In the genomic region with DNA sequence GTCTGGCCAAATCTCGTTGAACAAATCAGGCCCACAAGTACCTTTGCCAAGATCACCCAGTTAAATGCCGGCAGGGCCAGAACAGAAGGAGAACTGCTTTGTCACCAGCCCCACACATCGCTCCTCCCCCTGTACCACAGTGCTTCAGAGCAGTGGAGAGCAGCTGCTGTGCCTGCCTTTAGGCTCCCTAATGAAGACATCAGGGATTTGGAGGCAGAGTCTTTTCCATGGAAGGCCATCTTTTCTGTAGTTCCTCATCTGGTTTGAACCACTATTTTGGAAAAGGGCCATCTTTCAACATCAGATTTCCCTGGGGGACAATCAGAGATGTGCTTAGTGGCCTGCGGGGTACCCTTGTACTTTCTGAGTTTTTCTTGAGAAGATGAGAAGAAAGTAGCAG, we compare ENCODE assay signal across 9 mouse cellular contexts. TPM values are rescaled to one million over a fixed set of nuclear protein-coding genes. Genes with fewer than 3 reads are reported as not detected.
DNase-seq lines count a peak whose midpoint lies in the region; ATAC-seq lines count a peak whose summit lies in the region.
"Had no signal": no experiment of that assay in that cellular context is flagged by ENCODE, and none has a peak within 500 bp of the region (broad histone marks: within the 10 kb centered on the region; RNA-seq: fewer than 3 reads in every experiment).

No protein-coding gene starts in this region.

- no peaks in the 10 kb centered on the region for H3K27me3 ChIP-seq in forebrain, embryonic 15.5 days
- no peaks in the 10 kb centered on the region for H3K27me3 ChIP-seq in midbrain, embryonic 11.5 days (ENCODE audit: control insufficient read depth, insufficient read depth, low read length)

- intact Hi-C loops in left cerebral cortex, postnatal 10 days (cut with DNase I): no loop called here

- no peak overlapping the region for H3K4me2 ChIP-seq in forebrain, embryonic 15.5 days (replicated peaks)
- H3K4me2 ChIP-seq in midbrain, embryonic 11.5 days: no peak overlapping the region

- H3K9me3 ChIP-seq in forebrain, embryonic 15.5 days: no peaks in the 10 kb centered on the region
- H3K9me3 ChIP-seq in midbrain, embryonic 11.5 days (ENCODE audit: control insufficient read depth, low read length): no peaks in the 10 kb centered on the region

- no peak overlapping the region for H3K4me3 ChIP-seq in forebrain, embryonic 15.5 days
- no peak overlapping the region for H3K4me3 ChIP-seq in midbrain, embryonic 11.5 days (ENCODE audit: low read depth, low read length)

- no peaks in the 10 kb centered on the region for H3K36me3 ChIP-seq in forebrain, embryonic 15.5 days
- H3K36me3 ChIP-seq in midbrain, embryonic 11.5 days (ENCODE audit: control insufficient read depth, insufficient read depth, low read length): no peaks in the 10 kb centered on the region

- no peak overlapping the region for H3K9ac ChIP-seq in forebrain, embryonic 15.5 days (replicated peaks)
- no peak overlapping the region for H3K9ac ChIP-seq in midbrain, embryonic 11.5 days (ENCODE audit: low read length)
- H3K9ac ChIP-seq: liver, embryonic 14.5 days had no signal

- ATAC-seq in forebrain, embryonic 15.5 days (replicated peaks): peak; percentile 61; the same call in 1 of the 2 replicates
- ATAC-seq in midbrain, embryonic 11.5 days (ENCODE audit: low FRiP score): peak; percentile 67; the same call in 1 of the 2 replicates

- H3K4me1 ChIP-seq in forebrain, embryonic 15.5 days: peaks cover 4% of the 10 kb centered on the region; the same call in 1 of the 2 replicates
- no peaks in the 10 kb centered on the region for H3K4me1 ChIP-seq in midbrain, embryonic 11.5 days (ENCODE audit: control insufficient read depth, insufficient read depth, low read length)

- WGBS in forebrain, embryonic 15.5 days: 46% methylated on average over 4 of the region's 4 CpGs
- WGBS in midbrain, embryonic 11.5 days: 52% methylated on average over 4 of the region's 4 CpGs

- DNase-seq in left cerebral cortex, adult 11 months (ENCODE audit: low spot score): peak; percentile 32
- no peak for DNase-seq in left cerebral cortex, postnatal 10 days (ENCODE audit: extremely low spot score in 1 of 2, low spot score in 2 of 2)
- peak; percentile 60 to 77 for DNase-seq in layer of hippocampus, adult 18-20 months (ENCODE audit: low spot score in 2 of 2)
- no peak for DNase-seq in midbrain, embryonic 11.5 days (ENCODE audit: low spot score, missing footprints)
- no peak for DNase-seq in thymus, postnatal 25 days
- no peak for DNase-seq in urinary bladder, postnatal 14 days (ENCODE audit: low spot score)
- no peak for DNase-seq in thymus, postnatal 14 days

- 0 out of 2 replicates have a peak overlapping the region, but pooled peaks have one; percentile 13 for H3K27ac ChIP-seq in forebrain, embryonic 15.5 days (replicated peaks)
- H3K27ac ChIP-seq in midbrain, embryonic 11.5 days (ENCODE audit: low read depth, low read length): peak overlapping the region; percentile 5; the same call in 1 of the 2 replicates
- H3K27ac ChIP-seq: liver, embryonic 14.5 days had no signal

RNA-seq across cellular contexts. Expression of a gene that starts 41.2 kb away (rescaled TPM):
- total RNA-seq in left cerebral cortex, postnatal 10 days (2021): 100 to 1,000 TPM; 125 to 126 TPM
- polyA plus RNA-seq in forebrain, embryonic 15.5 days (2015; fragmentation: Nextera tagmentation; extraction: Ambion mirVana): 152 and 153 TPM in 2 replicates
- 100 to 1,000 TPM; 162 to 165 TPM for total RNA-seq in layer of hippocampus, adult 18-20 months (2021)
- polyA plus RNA-seq in midbrain, embryonic 11.5 days (2014; fragmentation: Nextera tagmentation; extraction: Ambion mirVana): 217 and 249 TPM in 2 replicates

Comparison
In these comparisons a context has a peak if more than half of its experiments do, and no peak if none do; other contexts are left out.
1. DNase-seq: peak in left cerebral cortex, adult 11 months (single experiment) and layer of hippocampus, adult 18-20 months (2 of 2); none in left cerebral cortex, postnatal 10 days (0 of 2), midbrain, embryonic 11.5 days (single experiment), thymus, postnatal 25 days (single experiment), urinary bladder, postnatal 14 days (single experiment) and thymus, postnatal 14 days (single experiment).